Mouse (Mus musculus) embryonic facial prominence, embryonic 10.5 days (tissue): ENCODE data around the gene Lrrc23. TPM values are rescaled to one million over a fixed set of nuclear protein-coding genes. Genes with fewer than 3 reads are reported as not detected.
A peak's percentile ranks its signal among the peaks of the same experiment; 100 is the strongest.
"Not testable (repeated sequence)": the region's sequence is repeated elsewhere in the genome, so short reads cannot be mapped to it uniquely, and the experiment has no call there.

Experiments
- DNase-seq: peaks from one replicate; pipeline ENCODE4 v3.0.0-alpha.2; 2017; ENCODE audit warnings: low spot score
- H3K27ac ChIP-seq: fragments of 300-500 bp; sonication (generic); replicated peaks from 2 replicates; pipeline ENCODE4 v1.5.1; 2016; ENCODE audit warnings: mild to moderate bottlenecking
- H3K27me3 ChIP-seq: fragments of 300-500 bp; sonication (generic); replicated peaks from 2 replicates; pipeline ENCODE4 v1.6.1; 2016; ENCODE audit warnings: low read depth, mild to moderate bottlenecking; ENCODE audit not compliant: poor library complexity, severe bottlenecking
- H3K36me3 ChIP-seq: fragments of 300-500 bp; sonication (generic); replicated peaks from 2 replicates; pipeline ENCODE4 v1.6.1; 2016; ENCODE audit warnings: mild to moderate bottlenecking, moderate library complexity
- H3K4me1 ChIP-seq: fragments of 300-500 bp; sonication (generic); 2 replicates; pipeline ENCODE4 v1.6.1; 2016
- H3K4me3 ChIP-seq: fragments of 300-500 bp; sonication (generic); 2 replicates; pipeline ENCODE4 v1.5.1; 2016; ENCODE audit warnings: mild to moderate bottlenecking, moderate library complexity
- H3K9me3 ChIP-seq: fragments of 300-500 bp; sonication (generic); 2 replicates; pipeline ENCODE4 v1.6.1; 2016; ENCODE audit warnings: mild to moderate bottlenecking
- WGBS: fragments of 180-500 bp; shearing (Covaris S2); methylation state at CpG from one replicate; pipeline ENCODE4 v1.1.7; 2016; 5-methylcytosine and 5-hydroxymethylcytosine counted together
- polyA plus RNA-seq: library from polyadenylated mRNA; unstranded; fragments of >200 nt; fragmentation: Nextera tagmentation; extraction: Ambion mirVana; gene quantifications from 2 replicates; pipeline ENCODE4 v1.2.1, GENCODE M21; 2016

Gene Lrrc23
- polyA plus RNA-seq, 1 experiment from 2014 or later: 0.74 TPM

GRCm38 (mm10) chr6:124805341-124806321 lies 26.1 kb upstream of the Lrrc23 start:
- Histone ChIP-seq H3K4me3 (peak overlapping the region; percentile 66), H3K27ac (peak overlapping the region; percentile 91), H3K36me3 (peaks cover 10% of the 10 kb centered on the region), H3K27me3 (no peaks in the 10 kb centered on the region), H3K4me1 (peaks cover 50% of the 10 kb centered on the region), H3K9me3 (no peaks in the 10 kb centered on the region)
- peak; percentile 96 for DNase-seq
- 1% methylated on average over 34 of the region's 34 CpGs for WGBS

- Histone ChIP-seq H3K4me1 (peaks cover 37% of the 10 kb centered on the region), H3K27me3 (no peaks in the 10 kb centered on the region), H3K36me3 (no peaks in the 10 kb centered on the region), H3K27ac (no peak overlapping the region), H3K4me3 (no peak overlapping the region), H3K9me3 (no peaks in the 10 kb centered on the region)
- DNase-seq: no peak
- 88% methylated on average over 3 of the region's 3 CpGs for WGBS
Measured at GRCm38 (mm10) chr6:124804341-124804740, 24.8 kb upstream of the Lrrc23 start.

GRCm38 (mm10) chr6:124803691-124804090 lies 24.2 kb upstream of the Lrrc23 start:
- H3K9me3 ChIP-seq, DNase-seq: not testable (repeated sequence)

GRCm38 (mm10) chr6:124803061-124803460 lies 23.5 kb upstream of the Lrrc23 start:
- WGBS: 75% methylated on average over 3 of the region's 3 CpGs
- Histone ChIP-seq H3K9me3 (no peaks in the 10 kb centered on the region), H3K27me3 (no peaks in the 10 kb centered on the region), H3K36me3 (no peaks in the 10 kb centered on the region), H3K4me3 (no peak overlapping the region), H3K4me1 (peaks cover 24% of the 10 kb centered on the region), H3K27ac (no peak overlapping the region)
- no peak for DNase-seq

More at GRCm38 (mm10) chr6:124803691-124804090, 24.2 kb upstream of the Lrrc23 start:
- peaks cover 31% of the 10 kb centered on the region for H3K4me1 ChIP-seq
- not testable (repeated sequence) for H3K27ac ChIP-seq, H3K4me3 ChIP-seq, H3K27me3 ChIP-seq, H3K36me3 ChIP-seq
- WGBS: 94% methylated on average over 4 of the region's 4 CpGs

- peak; percentile 61 for DNase-seq
- Histone ChIP-seq H3K27ac (peak overlapping the region; percentile 55), H3K4me3 (peak overlapping the region; percentile 41; the same call in 1 of the 2 replicates), H3K4me1 (peaks cover 22% of the 10 kb centered on the region)
- not testable (repeated sequence) for H3K27me3 ChIP-seq, H3K9me3 ChIP-seq, H3K36me3 ChIP-seq
- 8% methylated on average over 7 of the region's 9 CpGs for WGBS
Measured at GRCm38 (mm10) chr6:124802400-124802799, 22.9 kb upstream of the Lrrc23 start.

GRCm38 (mm10) chr6:124796200-124796599 lies 16.7 kb upstream of the Lrrc23 start:
- no peak overlapping the region for H3K4me3 ChIP-seq
- DNase-seq: no peak
- H3K27me3 ChIP-seq: no peaks in the 10 kb centered on the region
- WGBS: 84% methylated on average over 2 of the region's 2 CpGs
- no peaks in the 10 kb centered on the region for H3K9me3 ChIP-seq
- H3K4me1 ChIP-seq: no peaks in the 10 kb centered on the region
- no peak overlapping the region for H3K27ac ChIP-seq
- peaks cover 20% of the 10 kb centered on the region for H3K36me3 ChIP-seq

- 79% methylated on average over 4 of the region's 4 CpGs for WGBS
- DNase-seq: no peak
- Histone ChIP-seq H3K9me3 (no peaks in the 10 kb centered on the region), H3K27me3 (no peaks in the 10 kb centered on the region), H3K4me3 (no peak overlapping the region), H3K36me3 (peaks cover 20% of the 10 kb centered on the region), H3K27ac (no peak overlapping the region), H3K4me1 (no peaks in the 10 kb centered on the region)
Measured at GRCm38 (mm10) chr6:124795781-124796180, 16.3 kb upstream of the Lrrc23 start.

GRCm38 (mm10) chr6:124791911-124792310 lies 12.4 kb upstream of the Lrrc23 start:
- Histone ChIP-seq H3K4me1 (no peaks in the 10 kb centered on the region), H3K27ac (no peak overlapping the region), H3K9me3 (no peaks in the 10 kb centered on the region), H3K36me3 (peaks cover 20% of the 10 kb centered on the region), H3K4me3 (no peak overlapping the region), H3K27me3 (no peaks in the 10 kb centered on the region)
- DNase-seq: no peak
- 87% methylated on average over 3 of the region's 3 CpGs for WGBS

- no peak overlapping the region for H3K27ac ChIP-seq
- no peaks in the 10 kb centered on the region for H3K9me3 ChIP-seq
- no peaks in the 10 kb centered on the region for H3K4me1 ChIP-seq
- no peaks in the 10 kb centered on the region for H3K27me3 ChIP-seq
- WGBS: 66% methylated on average over 4 of the region's 4 CpGs
- peaks cover 8% of the 10 kb centered on the region for H3K36me3 ChIP-seq
- no peak for DNase-seq
- no peak overlapping the region for H3K4me3 ChIP-seq
Measured at GRCm38 (mm10) chr6:124790121-124790520, 10.6 kb upstream of the Lrrc23 start.

GRCm38 (mm10) chr6:124789519-124789918 lies 10.0 kb upstream of the Lrrc23 start:
- Histone ChIP-seq H3K9me3 (no peaks in the 10 kb centered on the region), H3K4me1 (no peaks in the 10 kb centered on the region), H3K27ac (no peak overlapping the region), H3K4me3 (no peak overlapping the region), H3K36me3 (peaks cover 8% of the 10 kb centered on the region), H3K27me3 (no peaks in the 10 kb centered on the region)
- WGBS: 89% methylated on average over 4 of the region's 4 CpGs
- DNase-seq: no peak

GRCm38 (mm10) chr6:124787722-124788121 lies 8.2 kb upstream of the Lrrc23 start:
- no peak overlapping the region for H3K4me3 ChIP-seq
- no peaks in the 10 kb centered on the region for H3K27me3 ChIP-seq
- 82% methylated on average over 10 of the region's 10 CpGs for WGBS
- H3K27ac ChIP-seq: no peak overlapping the region
- H3K36me3 ChIP-seq: peaks cover 4% of the 10 kb centered on the region
- DNase-seq: no peak
- peaks cover 3% of the 10 kb centered on the region for H3K4me1 ChIP-seq
- no peaks in the 10 kb centered on the region for H3K9me3 ChIP-seq

GRCm38 (mm10) chr6:124786756-124787420 lies 7.4 kb upstream of the Lrrc23 start:
- H3K36me3 ChIP-seq: no peaks in the 10 kb centered on the region; the same call in 1 of the 2 replicates
- 63% methylated on average over 8 of the region's 8 CpGs for WGBS
- H3K27me3 ChIP-seq: no peaks in the 10 kb centered on the region
- H3K9me3 ChIP-seq: no peaks in the 10 kb centered on the region
- no peak overlapping the region for H3K27ac ChIP-seq
- peaks cover 8% of the 10 kb centered on the region for H3K4me1 ChIP-seq
- no peak overlapping the region for H3K4me3 ChIP-seq
- DNase-seq: no peak
